Mouse (Mus musculus) frontal cortex, postnatal 36 days (tissue): ENCODE results near the gene Gm48551.

ENCODE experiments used
- DNase-seq, 2 experiments: peaks; one replicate each; pipeline ENCODE4 v3.0.0; 2022; ENCODE audit warnings: low spot score in 2 of 2

The Gm48551 gene

DNA sequence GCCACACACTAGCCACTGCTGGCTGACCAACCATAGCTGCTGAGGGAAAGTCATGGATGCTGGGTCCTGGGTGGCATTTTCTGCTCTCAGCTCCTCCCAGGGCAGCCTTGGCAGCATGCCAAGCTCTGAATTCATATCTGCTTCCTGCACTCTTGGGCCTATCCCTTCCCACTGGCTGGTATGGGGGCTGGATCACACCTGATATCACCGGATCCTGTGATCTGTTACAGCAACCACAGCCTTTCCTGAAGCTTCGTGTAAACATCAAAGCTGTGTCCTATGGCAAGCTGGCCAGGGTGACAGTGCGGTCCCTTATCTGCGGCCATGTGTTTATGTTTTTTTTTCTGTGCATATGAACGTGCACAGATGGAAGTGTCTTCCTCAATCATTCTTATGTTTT lies 2.2 kb upstream of the Gm48551 start:
- no peak for DNase-seq

DNA sequence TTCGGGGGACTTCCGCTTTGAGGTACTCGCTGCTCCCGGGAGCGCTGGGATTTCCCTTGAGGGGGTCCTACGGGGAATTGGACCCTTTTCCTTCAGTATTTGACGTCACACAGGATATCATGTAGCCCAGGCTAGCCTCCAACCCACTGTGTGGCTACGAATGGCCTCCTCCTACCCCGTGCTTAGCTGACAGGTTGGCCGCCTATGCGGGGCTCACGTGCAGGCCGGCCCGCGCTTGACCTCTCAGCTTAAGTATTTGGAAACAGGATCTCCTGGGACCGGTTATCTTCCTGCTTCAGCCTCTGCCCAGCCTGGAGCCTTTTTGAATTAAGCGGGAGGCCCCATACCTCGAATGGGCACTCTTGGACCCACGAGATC lies 328 bp downstream of the Gm48551 start:
- DNase-seq, result no peak

DNA sequence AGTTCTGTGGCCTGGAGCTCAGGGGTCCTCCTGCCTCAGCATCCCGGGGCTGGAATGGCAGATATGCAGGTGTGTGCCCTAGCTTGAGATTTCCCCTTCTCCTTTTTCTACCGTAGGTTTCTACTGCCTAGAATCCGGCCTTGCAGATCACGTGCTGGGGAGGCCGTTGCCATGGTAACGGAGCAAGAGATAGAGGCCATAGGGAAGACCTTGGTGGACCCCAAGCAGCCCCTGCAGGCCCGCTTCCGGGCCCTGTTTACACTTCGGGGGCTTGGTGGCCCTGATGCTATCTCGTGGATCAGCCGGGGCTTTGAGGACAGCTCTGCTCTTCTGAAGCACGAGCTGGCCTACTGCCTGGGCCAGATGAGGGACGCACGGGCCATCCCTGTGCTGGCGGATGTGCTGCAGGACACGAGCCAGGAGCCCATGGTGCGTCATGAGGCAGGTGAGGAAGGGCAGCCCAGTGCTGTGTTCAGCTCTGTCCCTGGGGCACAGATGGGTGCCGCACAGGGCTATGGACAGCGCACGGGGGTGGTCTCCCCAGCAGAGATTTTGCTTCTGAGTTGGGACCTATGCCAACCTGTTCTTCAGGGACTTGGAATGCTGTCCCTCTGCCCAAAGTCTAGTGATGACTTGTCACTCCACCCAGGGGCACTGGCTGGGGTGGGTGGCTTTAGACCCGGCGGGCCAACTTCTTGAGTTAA lies 1.5 kb downstream of the Gm48551 start:
- DNase-seq, result no peak

DNA sequence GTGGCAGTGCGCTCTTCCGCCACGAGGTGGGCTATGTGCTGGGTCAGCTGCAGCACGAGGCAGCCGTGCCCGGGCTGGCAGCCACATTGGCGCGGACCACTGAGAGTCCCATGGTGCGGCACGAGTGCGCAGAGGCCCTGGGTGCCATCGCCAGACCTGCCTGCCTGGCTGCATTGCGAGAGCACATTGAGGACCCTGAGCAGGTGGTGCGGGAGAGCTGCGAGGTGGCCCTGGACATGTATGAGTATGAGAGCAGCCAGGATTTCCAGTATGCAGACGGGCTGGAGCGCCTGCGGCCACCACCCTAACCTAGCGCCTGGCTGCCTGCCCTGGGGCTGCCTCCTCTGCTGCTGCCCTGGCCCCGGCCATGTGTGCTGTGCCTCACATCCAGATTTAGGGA lies 3.5 kb downstream of the Gm48551 start:
- no peak for DNase-seq

DNA sequence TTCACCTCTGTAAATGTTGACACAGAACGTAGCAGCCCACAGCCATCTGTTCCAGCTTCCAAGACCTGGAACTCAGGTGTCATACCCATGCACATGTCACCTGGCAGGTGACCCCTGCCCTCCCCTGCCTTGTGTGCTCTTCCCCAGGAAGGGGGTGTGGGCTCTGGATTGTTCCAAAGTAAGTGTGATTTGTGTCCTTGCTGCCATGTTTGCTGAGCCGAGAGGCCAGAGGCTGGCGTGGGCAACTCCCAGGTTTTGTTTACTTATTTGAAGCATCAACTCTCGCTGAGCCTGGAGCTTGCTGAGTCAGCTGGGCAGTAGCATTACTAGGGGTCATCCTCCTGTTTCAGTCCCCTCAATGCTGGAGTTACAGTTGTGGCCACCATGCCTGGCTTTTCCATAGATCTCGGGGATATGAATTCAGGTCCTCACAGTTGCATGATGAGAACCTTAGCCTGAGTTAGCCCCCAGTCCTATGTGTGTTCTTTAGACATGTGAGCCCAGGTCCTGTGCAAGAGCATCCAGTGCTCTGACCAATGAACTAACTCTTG lies 4.3 kb downstream of the Gm48551 start, which contains the start of gene Gm48552:
Gene Gm48552, plus strand, starts transcription at position 501 of the 551 bp plus-strand sequence.
- DNase-seq, result no peak

DNA sequence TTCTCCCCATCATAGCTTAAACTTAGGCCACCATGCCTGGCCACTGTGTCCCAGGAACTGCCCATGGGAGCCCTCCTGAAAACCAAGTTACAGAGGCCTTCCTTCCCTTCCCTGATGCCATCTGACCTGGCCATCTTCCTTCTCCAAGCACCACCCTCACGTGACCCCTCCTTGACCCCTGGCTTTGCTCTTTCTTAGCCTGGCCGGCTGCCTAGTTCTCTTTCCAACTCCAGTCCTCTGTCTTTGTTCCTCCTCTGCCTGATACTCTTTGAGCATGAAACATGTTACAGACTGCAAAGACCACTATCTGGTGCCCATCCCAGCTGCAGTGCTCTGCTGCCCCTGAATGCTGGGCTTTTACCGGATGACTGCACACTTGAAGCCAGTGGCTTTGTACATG lies 5.1 kb downstream of the Gm48551 start:
- DNase-seq, result no peak

DNA sequence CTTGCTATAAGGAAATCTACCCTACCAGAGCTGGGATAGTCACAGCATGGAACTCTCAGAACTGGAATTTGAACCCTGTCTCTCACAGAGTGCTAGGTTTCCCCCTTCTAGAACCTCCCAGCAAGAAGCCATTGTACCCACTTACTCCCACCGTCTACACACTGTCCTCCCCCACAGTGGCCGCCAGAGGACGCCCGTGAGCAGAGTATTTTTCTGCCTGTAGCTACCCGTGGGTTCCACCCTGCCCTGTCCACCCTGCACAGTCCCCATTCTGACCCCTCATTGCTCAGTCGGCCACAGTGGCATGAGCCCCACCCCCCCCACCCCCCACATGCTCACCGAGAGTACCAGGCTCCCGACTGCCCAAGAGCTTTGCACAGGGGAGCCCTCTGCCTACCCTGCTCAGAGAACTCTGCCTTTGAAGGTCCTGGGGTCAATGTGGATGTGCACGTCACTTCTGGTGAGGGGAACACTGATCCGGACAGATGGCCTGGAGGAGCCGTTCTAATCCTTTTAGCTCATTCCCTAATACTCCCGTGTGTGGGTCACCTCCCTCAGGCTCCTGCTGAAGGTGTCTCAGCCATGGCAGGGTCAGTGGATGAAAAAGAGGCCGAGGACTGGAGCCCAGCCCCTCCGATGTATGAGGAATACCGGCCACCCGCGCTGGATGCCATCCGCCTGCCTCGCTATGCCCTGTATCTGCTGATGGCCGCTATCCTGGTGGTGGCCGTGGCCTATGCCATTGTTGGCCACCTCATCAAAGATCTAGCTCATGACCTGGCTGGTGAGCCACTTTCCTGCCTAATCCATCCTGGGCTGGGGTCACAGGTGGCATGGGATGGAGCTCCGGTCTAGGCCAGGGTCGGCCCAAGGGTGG lies 5.8 kb downstream of the Gm48551 start:
- peak; percentile 69 to 78 for DNase-seq

DNA sequence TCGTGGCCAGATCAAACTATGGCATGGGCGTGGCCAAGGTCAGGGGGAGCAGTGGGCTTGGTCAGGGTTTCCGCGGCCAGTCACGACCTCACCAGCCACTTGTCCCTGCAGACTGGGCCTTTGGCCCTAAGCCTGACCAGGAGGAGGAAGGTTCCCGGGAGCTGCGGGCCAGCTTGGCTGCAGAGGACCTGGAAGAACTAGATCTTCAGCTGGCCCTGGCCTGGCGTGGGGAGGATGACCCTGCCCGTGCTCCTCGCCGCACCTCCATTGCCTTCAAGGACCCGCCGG lies 6.4 kb downstream of the Gm48551 start:
- no peak for DNase-seq

DNA sequence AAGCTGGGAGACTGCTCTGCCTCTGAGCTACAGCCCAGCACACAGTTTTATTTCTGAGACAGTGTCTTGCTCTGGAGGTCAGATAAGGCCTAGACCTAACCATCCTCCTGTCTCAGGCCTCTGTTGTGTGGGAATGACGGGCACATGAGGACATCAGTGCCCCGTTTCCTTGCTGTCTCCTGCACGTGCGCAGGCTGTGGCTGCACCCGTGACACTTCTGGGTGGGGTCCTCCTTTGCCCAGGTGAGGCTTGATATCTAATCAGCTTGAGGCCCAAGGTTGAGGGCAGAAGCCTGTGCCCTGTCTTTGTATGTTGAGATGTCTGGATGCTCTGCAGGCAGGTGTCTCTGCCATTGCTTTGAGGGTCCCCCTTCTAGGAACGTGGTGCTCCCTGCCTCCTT lies 8.0 kb downstream of the Gm48551 start:
- no peak for DNase-seq

DNA sequence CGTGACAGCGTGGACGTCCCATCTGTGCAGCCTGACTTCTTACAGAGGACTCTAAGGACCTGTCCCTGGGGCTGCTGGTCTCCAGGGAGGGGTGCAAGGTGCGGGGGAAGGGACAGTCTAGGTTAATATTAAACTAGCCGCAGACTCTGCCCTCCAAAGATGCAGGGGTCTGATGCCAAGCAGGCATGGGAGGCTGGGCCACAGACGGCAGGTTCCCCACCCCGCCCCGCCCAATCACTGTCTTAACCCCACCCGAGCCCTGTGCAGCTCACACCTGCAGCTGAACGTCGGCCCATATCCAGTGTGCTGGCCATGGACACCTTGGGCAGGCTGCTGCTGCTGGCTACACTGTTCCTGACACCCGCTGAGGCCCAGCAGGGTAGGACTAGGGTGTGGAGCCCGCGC lies 8.5 kb downstream of the Gm48551 start, which contains the start of gene Smim24:
Gene Smim24, plus strand, starts transcription at position 271 of the 405 bp plus-strand sequence.
- DNase-seq, result no peak

DNA sequence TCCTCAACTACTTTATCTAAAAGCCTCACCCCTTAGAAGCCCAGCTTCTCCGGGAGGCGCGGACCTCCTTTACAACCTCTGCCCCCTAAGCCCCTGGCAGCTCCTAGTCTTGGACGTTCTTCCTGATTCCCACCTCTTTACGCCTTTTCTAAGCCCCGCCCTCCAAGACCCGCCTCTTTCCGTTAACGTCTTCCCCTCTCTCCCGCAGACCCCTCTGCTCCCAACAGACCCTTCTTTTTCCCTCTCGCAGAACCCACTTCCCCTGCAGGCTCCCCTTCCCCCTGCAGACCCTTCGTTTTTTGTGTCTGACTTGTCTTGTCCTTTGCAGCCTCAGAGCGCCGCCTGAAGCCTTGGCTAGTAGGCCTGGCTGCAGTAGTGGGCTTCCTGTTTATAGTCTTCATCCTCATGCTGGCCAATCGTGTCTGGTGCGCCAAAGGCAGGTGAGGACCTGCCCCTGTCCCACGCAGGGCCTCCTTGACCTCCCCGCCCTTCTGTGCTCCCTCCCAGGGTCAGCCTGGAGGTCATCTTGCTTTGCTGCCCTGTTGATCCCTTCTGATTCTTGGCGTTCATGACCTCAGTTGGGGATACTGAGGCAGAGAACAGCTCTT lies 9.3 kb downstream of the Gm48551 start:
- no peak for DNase-seq

DNA sequence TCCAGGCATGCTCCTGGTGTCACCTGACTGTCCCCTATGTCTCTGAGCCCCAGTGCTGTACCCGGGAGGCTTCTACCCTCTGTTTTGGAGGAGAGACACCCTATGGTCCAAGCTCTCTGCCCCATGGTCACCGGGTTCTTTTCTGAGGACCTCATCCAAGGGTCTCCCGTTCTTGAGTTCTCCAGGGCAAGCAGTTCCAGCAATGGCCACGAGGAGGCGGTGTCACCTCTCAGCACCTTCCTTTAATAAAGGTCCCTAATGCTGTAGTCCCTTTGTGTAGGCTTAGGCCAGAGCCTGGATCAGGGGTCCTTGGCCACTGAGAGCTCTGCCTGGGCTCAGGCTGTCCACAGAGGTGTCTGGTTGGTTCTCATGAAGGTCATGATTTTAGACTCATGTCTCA lies 10.9 kb downstream of the Gm48551 start:
- DNase-seq, result no peak

DNA sequence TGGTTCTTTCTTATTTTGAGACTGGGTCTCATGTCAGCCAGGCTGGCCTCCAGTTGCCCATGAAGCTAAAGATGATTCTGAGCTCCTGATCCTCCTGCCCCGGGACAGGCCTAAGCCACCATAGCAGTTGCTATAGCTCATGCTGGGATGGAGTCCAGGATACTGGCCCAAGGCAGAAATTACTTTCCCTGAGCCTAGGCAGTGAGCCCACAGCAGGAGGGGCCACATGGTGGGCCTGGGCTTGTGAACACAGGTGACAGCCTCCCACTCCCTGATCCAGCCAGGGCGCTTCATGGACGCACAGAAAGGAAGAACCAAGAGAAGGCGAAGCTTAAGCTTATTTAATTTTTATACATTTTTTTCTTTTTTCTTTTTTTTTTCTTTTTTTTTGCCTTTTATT lies 11.6 kb downstream of the Gm48551 start:
- no peak for DNase-seq

DNA sequence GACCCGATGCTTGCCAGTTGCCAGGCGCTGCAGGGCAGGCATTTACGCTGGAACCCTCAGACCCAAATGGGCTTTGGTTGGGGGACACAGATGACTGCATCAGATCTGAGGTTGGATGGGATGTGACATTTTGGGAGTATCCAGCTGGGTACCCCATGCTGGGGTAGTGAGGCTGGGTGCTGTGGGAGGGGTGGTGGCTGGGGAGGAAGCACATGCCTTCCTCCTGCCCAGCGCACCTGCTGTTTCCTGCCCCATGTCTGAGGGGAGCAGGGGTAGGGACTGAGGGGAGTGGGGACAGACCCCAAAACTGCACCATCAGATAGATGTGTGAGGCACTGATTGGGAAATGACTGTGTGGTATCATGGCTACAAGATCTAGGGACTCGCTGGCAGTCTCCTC lies 12.5 kb downstream of the Gm48551 start:
- DNase-seq, result no peak

DNA sequence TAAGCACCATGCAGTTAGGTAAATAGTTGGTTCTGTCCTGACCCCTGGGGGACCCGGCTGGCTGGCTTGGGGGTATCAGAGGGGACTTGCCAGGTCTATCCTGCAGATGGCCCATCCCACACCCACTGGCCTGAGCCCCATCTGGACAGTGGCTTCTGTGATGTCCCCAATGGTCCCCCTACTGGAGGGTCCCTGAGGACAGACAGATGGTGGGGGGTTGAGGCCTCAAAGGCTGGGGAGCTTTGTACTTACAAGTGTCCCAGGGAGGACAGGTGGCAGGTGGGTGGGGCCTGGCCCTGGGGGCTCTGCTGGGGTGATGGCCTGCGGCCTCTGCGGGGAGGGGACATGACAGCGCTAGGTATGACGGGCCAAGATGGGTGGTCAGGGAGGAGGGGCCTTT lies 15.0 kb downstream of the Gm48551 start:
- no peak for DNase-seq

DNA sequence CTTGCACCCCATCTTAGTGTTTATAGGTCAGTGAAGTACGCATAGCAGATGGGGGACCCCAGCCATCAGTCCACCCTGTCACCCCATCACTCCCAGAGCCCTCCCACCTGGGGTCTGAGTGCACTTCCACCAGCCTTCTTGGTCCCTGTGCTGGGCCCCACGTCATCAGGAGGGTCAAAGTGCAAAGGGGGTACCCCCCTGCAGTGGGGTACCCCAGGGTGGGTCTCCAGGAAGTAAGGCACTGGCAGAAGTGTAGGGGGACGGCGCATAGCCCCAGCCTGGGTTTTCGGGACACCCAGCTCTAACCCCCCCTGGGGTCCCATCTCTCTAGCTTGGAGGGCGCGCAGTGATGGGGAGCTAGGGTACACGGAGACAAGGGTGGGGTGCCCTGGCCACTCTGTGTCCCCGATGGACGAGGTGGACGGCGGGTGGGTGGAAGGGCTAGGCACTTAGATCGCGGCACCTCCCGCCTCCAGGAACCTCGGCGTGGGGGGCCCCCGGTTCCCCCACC lies 15.6 kb downstream of the Gm48551 start:
- no peak for DNase-seq

DNA sequence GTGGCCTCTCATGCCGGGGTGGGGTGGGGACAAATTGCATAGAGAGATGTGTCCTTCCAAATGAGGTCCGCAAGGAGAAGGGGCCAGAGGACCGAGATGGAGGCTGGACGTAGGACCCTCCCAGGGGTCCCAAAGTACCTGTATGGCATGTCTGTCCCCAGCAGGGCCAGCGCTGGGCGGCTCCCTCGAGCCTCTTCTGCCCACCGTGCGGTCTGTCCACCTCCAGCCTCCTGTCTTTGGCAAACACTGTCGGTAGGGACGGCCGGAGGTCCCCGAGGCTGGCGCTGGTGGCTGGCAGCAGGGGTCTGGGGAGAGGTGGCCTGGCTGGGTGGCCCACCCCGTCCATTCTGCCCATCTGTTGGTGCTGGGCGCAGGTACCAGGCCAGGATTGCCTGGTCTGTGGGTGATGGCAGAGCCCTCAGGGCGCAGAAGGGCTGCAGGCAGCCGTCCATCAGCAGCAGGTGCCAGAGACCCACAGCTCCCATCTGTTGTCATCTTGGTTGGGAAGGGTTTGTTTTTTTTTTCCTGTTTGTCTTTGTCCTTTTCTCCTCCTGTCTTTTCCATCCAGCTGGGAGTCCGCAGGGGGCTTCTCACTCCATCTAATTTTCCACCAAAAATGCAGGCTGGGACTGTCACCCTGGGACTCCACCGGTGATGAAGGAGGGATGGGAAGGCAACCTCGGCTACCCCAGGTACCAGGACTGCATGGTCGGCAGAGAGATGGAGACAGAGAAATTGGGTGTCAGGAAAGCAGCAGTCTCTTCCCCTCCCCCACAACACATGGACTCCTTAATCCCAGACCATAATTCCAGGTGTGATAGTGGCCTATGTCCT lies 16.3 kb downstream of the Gm48551 start:
- DNase-seq, result no peak

DNA sequence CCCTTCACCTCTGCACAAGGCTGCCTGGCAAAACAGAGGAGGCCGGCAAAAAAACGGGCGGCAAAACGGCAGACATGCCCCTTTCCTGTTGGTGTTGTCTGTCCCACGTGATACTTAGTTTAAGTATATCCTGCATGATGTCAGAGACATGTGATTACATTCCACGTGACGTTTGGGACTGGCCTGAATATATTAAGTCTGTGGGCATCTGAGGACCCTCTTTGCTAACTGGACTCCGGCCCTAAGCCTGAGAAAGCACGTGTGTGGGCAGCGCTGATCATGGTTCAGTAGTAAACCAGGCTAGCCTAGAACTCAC lies 16.9 kb downstream of the Gm48551 start:
- no peak for DNase-seq

DNA sequence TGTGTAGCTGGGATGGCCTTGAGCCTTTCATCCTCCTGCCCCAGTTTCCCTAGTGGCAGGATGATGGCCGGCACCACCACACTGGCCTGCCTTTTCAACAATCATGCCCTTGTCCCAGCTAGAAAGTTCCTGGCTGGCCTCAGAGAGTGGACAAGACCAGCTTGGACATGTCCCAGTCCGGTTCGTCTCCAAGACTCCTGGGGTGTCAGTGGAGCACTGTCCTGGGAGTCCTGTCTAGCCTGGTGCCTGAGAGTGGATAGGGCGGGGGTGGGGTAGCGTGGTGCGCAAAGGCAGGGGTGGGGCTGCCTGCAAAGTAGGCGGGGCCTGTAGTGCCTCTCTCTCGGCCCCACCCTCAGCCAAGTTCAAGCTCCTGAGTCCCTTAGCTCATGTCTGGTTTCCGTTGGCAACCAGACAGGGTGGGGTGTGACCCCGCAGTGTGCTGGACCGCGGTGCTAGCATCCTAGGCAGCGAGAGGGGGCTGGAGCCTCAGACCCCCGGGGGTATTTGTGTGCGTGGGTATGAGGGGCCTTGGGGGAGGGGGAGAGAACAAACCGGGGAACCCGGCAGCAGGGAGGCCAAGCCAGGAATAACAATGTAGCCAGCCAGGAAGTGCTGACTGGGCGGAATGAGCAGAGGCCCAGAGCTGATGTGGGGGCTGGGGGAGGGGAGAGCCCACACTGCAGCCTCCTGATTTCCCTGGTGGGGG lies 17.4 kb downstream of the Gm48551 start:
- no peak for DNase-seq

DNA sequence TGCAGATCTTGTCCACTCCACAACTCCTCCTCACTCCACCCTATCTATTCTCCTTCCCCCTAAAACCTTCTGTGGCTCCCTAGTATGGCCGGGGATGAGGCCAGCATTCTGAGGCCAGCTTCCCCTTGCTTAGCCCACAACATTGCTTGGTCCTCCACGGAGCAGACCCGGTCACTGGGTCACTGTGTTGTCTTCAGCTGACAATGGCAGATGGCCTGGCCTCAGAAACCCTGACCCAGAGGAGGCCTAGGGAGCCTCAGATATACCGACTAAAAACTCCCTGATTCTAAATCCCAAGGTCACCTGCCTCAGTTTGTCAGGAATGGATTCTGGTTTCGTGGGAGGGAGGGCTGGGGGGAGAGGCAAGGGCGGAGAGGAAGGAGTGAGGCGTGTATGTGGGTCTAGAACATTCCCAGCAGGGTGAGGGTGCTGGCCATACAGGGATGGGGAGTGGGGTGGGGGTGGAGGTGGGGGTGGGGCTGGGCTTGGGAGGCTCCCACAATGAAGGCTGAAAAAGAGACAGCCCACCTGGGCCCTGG lies 18.0 kb downstream of the Gm48551 start:
- no peak for DNase-seq

DNA sequence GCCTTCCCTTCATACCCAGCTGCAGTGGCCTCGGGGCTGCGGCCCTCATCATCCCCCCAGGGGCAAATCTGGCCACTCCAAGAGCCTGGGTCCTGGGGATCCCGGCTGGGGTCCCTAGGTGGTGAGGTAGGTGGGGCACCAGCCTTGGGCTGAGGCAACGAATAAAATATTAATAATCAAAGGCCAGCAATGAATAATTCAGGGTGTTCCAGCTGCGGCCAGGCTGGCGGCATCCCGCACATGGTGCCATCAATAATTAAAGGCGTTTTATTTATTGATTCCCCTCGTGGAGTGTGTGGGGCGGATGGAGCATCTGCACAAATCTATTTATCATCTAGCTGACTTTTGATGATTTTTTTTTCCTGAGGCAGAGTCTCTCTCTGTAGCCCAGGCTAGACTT lies 19.2 kb downstream of the Gm48551 start:
- no peak for DNase-seq
